Mouse (Mus musculus): Measurements from ENCODE around the gene Ptbp3. TPM values are rescaled to one million over a fixed set of nuclear protein-coding genes. Genes with fewer than 3 reads are reported as not detected.
"Not testable (repeated sequence)": the region's sequence is repeated elsewhere in the genome, so short reads cannot be mapped to it uniquely, and the experiment has no call there.

Ptbp3 gene
- total RNA-seq (2017), result 230 and 244 TPM in 2 replicates

DNA sequence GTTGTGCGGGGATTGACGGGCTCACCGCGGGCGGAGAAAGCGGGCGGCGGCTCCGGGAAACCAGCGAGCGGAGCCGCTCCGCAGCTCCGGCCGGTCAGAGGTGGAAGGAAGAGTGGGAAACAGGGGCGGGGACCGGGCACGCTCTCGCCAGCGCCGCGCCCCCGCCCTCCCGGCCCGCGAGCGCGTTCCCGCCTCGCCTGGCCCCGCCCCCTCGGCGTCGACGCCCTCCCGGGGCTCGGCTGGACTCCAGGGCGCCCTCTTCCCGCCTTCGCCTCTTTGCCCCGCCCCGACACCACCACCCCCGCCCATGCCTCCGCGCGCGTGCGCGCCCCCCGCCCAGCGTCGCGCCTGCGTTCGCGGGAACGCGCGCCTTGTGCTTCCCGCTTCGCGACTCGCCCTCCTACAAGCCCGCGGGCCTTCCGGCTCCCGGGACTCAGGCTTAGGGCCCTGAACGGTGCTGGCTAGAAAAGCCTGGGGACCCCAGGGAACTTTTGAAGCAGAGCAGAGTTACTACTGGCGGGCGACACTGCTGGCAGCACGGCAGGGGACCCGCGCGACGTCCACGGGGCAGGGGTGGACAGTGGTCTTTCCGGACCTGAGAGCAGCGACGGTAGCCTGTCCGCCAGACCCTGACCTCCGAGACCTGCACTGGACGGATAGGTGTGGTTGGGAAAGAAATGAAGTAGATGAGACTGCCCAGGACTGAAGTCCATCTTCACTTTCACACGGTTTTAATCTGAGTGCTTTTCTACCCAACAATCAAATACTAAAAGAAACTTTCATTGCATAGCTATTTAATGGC, at the start of gene Ptbp3:
TSS of gene Ptbp3 (minus strand) at position 190 of the 802 bp plus-strand sequence.
- ATAC-seq (replicated peaks; ENCODE audit: low read depth, poor library complexity, severe bottlenecking), result peak; percentile 66

DNA sequence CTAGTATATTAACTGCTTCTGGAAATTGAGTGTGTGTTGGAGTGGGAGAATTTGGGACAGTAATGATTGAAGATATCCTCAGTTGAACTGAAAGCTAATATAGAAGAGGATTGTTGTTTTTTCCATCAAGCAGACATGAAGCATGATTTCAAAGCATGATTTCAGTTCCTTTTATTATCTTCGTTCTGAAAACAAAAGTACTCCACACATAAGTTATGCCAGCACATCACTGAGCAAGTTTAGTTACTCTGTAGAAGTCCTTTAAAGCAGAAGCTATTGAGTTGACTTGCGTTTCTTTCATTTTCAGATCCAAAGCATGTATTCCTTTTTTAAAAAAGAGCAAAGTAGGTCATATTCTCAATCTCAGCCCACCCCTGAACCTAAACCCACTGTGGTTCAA, 47.4 kb upstream of the Ptbp3 start:
- 0 out of 2 replicates have a peak, but pooled peaks have one; percentile 27 for ATAC-seq (replicated peaks; ENCODE audit: low read depth, poor library complexity, severe bottlenecking)

DNA sequence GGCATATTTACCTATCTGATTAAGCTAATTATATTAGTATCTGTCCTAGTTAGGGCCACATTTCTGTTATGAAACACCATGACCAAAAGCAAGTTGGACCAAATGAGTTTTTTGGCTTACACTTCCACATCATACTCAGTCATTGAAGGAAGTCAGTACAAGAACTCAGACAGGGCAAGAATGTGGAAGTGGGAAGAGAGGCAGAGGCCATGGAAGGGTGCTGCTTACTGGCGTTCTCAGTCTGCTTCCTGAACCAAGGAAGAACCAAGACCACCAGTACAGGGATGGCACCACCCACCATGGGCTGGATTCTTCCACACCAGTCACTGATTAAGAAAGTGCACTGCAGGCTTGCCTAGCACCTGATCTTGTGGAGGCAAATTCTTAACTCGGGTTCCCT, 45.5 kb upstream of the Ptbp3 start:
- ATAC-seq (replicated peaks; ENCODE audit: low read depth, poor library complexity, severe bottlenecking), result peak; percentile 65

DNA sequence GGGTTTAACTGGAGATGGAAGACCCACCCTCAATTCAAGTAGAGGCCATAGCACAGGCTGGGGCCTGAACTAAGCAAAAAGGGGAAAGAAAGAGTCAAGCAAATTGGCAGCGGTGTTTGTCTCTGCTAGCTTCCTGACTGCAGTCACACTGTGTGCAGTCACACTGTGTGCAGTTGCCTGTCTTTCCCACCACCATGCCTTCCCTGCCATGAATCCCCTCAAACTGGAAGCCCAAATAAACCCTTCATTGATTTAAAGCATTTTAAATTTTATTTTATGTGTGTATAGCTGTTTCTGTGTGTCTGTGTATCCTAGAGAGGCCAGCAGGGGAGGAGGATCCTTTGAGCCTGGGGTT, 38.7 kb upstream of the Ptbp3 start:
- no peak for ATAC-seq (replicated peaks; ENCODE audit: low read depth, poor library complexity, severe bottlenecking)

DNA sequence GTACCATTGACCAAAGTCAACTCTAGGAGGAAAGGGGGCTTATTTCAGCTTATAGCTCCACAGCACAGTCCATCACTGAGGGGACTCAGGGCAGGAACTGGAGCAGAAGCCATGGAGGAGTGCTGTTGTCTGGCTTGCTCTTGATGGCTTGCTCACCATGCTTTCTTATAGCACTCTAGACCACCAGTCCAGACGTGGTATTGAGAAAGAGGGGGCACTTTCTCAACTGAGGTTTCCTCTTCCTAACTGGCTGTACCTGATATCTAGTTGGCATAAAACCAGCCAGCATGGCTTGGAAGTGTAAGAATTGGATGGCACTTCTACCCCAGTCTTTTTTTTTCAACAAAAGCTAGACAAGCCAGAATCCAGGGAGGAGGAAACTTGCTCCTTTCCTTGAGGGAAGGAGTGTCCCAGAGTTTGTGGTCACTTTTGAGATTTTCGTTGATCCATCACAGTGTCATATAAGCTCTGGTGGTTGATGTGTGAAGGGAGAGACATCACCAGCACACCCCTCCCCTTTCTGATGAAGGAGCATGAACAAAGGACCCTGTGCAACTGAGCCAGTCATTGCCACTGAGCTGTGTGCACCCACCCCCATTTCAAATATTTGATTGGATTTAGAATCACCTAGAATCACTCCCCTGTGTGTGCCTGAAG, 38.2 kb upstream of the Ptbp3 start:
- ATAC-seq (replicated peaks; ENCODE audit: low read depth, poor library complexity, severe bottlenecking), result peak; percentile 63

DNA sequence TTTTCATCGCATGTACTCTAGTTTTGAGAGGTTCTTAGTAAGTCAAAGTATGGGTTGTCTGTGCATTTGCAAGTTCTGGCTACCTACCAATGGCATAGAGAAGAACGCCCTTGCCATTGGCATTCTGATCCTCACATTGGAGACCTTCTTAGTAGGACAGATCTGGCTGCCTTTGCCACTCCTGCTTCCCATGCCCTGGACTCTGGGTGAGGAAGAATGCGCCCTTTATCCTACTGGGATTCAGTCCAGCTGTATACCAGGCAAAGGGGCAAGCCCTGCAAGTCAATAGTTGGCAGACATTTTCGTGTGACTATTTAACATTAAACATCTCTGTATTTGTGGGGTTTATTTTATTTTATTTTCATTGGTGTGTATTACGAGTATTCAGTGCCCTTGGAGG, 35.9 kb upstream of the Ptbp3 start:
- ATAC-seq (replicated peaks; ENCODE audit: low read depth, poor library complexity, severe bottlenecking), result no peak

DNA sequence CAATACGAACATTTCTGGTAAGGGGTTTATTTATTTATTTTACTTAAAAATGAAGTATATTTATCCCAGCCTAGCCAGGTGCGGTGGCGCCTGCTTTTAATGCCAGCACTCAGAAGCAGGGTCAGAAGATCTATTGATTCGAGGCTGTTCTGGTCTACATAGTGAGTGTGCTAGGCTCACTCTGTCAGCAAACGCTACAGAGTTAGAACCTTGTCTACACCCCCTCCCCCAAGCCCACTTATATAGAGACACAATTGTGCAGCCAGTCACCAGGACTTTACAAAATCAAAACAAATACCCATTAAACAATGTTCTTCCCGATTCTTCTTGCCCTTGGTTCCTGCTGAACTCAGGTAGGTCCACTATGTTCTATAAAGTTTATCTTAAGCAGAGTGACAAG, 33.0 kb upstream of the Ptbp3 start:
- ATAC-seq (replicated peaks; ENCODE audit: low read depth, poor library complexity, severe bottlenecking), result no peak

DNA sequence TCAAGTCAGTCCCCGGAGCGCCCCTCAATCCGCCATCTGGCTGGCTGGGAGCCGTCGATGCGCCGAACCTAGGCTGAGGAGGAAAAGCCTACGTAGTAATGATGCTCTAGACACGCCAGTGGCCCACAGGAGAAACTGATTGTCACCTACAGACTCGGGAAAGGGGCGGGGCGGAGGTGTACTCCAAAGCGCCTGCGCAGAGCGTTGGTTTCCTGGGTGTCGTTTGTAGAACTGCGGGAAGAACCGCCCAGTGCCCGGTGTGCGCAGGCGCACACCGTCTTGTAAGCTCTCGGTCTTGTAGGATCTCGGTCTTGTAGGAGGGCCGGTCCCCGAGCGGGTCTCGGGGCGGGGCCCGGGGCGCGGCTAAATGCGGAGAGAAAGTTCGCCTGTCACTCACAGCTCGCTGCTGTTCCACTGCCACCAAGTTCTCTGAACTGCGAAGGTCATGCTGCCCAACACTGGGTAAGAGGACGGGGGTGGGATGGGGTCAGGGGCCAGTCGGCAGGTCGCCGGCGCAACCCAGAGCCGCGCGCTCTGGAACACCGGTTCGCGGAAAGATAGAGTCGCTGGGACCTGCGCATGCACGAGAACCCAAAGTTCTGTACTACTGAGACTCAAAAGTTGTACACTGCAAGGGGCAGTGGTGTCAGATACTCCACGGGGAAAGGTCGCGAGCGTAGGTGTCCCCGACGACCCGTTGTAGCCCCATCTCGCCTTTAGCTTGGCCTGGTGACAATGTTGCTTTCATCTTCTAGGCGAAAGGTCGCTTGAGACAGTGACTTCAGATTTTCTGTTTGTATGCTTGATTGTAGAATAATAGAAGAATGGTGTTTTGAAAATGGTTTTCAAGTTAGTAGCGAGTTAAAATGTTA, 32.4 kb upstream of the Ptbp3 start, which contains the start of gene Hsdl2:
TSS of gene Hsdl2 (plus strand) at position 250 of the 872 bp plus-strand sequence.
- ATAC-seq (replicated peaks; ENCODE audit: low read depth, poor library complexity, severe bottlenecking), result peak; percentile 93

DNA sequence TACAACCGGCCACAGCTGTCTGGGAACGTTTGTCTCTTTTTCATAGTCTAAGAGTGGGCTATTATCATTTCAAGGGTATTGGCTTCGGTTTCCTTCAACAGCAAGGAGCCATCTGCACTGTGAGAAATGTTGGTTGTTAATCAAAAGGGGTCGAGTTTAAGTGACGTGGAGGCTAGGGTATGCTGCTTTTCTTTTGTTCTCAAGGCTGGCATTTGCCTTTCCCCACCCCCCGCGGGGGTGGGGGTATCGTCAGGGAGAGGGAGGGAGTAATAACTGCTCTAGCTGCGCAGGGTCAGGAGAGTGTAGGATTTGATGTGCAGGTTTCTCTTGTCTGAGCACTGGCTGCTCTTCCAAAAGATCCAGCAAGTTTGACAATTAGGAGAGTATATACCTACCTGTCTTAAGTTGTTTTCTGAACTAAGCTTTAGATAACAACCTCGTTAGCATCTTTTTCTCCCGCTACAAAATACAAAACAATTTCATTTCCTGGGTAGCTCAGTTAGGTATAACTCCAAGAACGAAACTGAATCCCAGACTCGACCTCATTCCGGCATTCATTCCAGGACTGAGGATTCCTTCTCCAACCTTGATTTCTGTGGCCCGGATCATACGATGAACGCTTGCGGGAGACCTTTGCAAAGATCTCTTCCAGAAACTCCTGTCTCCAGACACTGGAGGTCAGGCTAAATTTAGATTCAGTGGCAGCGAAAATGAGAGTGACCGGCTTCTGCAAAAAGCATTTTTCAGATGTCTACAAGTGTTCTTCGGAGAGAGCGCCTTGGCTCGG, 31.5 kb upstream of the Ptbp3 start:
- ATAC-seq (replicated peaks; ENCODE audit: low read depth, poor library complexity, severe bottlenecking), result peak; percentile 34

DNA sequence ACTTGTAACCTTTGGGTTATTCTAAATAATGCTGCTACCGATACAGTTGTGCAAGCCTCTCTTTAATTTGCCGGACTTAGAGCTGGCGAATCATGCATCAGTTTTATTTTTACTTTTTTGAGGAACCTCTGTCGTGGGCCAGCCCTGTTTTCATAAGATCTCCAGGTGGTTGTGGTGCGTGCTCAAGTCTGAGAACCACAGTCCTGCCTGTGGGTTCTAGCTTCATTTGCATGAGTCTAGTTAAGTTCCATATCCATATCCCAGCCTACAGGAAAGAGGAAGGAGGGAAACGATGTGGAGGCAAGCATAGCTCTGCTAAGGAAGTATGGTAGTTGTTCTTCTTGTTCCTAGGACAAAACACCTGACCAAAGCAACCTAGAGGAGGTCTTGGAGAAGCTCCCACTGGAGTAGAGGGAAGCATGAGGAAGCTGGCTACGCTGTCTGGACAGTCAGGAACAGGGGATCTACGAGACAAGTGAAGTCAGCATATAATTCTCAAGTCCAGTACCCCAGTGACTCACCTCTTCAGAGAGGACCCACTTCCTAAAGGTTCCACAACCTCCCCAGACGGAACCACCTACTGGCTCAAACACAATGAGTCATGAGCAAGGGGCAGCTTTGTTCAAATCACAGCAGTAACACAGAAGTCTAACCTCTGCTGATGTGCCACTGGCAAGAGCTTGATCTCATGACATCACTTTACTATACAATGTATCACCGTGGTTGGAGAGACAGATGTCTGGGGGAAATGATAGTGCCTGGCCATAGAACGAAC, 26.2 kb upstream of the Ptbp3 start:
- ATAC-seq (replicated peaks; ENCODE audit: low read depth, poor library complexity, severe bottlenecking), result peak; percentile 81

DNA sequence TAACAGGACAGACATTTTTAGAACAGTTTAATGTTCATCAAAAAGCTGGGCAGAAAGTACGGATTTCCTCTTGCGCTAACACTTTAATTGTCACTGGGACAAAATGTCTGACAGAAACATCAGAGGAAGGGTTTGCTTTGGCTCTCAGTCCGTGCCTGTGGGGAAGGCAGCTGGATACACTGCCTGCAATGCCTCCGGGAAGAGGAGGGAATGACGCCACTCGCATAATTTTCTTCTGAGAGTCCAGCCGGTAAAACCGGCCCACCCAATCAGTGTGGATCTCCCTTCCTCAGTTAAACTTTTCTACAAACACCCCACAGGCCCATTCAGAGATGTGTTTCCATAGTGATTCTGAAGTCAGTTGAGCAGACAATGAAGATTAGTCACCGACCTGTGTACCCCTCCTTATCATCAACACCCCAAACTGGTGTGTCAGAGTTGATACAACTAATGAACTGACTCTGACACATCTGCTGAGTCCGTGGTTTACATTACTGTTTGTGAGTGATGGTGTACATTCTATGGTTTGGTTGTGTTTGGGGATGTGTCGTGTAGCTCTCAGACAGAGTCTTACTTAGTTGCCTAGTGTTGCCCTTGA, 23.5 kb upstream of the Ptbp3 start:
- ATAC-seq (replicated peaks; ENCODE audit: low read depth, poor library complexity, severe bottlenecking), result peak; percentile 49; the same call in 1 of the 2 replicates

DNA sequence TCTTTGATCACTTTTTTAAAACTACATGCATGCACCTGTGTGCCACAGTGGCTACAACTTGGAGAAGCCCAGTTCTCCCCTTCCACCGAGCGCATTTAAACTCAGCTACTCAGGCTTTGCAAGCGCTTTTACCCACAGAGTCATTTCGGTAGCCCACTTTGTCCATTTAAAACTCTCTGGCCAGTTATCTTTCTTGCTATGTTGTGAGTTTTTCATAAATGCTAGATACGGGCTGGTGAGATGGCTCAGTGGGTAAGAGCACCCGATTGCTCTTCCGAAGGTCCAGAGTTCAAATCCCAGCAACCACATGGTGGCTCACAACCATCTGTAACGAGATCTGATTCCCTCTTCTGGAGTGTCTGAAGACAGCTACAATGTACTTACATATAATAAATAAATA, 21.4 kb upstream of the Ptbp3 start:
- ATAC-seq (replicated peaks; ENCODE audit: low read depth, poor library complexity, severe bottlenecking), result not testable (repeated sequence)

DNA sequence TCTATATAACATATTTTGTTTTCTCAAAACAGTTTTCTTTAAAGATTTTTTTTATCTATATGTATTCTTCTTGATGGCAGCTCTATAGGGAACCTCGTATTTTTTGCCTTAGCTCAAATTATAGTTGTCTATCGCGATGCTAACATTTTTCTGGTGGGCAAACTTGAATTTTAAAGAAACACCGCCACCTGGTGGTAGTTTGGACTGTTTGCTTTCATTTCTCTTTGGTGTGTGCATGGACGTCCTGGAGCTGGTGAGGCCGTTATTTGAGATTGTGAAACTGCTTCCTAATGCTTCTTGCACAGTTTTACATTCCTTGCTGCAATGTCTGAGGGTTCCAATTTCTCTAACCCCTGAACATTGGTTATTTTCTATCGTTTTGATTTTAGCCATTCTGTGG, 20.4 kb upstream of the Ptbp3 start:
- ATAC-seq (replicated peaks; ENCODE audit: low read depth, poor library complexity, severe bottlenecking), result peak; percentile 66

DNA sequence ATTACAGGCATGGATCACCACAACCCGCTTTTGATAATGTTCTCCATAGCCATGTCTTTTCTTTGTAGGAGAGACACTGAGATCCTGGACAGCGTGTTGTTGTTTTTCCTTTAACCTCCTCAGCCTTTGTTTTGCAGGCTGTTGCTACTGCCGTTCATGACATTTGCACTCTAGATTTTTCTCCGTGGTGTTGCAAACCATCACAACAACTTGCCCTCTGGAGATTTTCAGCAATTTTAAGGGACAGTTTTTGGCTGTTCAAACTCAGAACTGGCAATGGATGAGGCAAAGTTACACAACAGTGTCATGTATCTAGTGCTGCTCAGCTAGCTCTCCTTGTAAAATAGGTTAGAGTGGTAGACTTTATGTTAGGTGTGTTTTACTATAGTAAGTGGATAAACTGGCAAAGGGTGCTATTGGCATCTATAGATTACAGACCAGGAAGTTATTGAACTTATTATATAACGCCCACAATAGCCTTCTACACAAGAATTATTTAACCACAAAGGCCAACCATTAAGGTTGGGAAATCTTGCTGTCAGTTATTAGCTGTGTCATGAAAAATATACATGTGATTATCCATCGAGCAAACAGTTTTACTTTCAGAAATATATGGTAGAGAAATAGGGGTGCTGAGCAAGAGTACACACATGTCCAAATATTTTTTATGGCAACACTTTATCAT, 18.6 kb upstream of the Ptbp3 start:
- no peak for ATAC-seq (replicated peaks; ENCODE audit: low read depth, poor library complexity, severe bottlenecking)

DNA sequence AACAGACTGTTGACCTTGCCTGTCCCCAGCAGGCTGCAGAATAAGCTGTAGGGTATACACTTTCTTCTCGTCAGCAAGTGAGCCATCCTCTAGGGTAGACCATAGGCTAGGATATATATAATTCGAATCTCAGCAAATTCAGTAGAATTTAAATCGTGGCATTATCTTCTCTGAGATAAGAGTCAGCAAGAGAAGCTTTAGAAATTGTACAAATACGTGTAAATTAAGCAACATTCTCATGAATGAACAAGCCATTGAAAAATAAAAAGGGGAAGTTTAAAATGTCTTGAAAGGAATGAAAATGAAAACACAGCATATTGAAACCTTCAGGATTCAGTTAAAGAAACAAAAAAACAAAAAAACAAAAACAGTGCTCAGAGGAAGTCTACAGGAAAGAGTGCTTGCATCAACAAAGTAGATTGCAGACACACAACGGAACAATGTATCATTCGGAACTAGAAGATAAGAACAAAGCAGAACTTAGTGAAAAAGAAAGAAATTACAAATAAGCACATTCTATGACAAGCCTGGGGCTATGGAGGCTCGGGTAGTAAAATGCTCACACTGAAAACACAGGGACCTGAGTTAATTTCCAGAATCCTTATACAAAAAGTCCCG, 16.5 kb upstream of the Ptbp3 start:
- ATAC-seq (replicated peaks; ENCODE audit: low read depth, poor library complexity, severe bottlenecking), result peak; percentile 67

DNA sequence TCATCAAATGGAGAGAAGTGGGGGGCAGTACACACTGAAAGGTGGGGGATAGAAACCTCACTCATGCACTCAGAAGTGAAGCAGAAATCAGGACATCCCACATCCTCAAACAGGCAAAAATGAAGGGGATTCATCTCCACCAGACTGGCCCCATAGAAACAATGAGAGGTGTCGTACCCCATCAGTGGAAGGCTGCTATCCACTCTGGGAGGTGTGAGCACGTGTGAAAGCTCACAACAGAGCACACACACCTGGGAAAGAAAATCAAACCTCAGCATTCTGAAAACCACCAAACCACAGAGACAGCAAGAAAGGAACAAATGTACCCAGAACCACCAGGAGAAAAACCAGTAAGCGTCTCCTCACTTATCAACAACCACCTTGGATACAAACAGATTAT, 15.0 kb upstream of the Ptbp3 start:
- ATAC-seq (replicated peaks; ENCODE audit: low read depth, poor library complexity, severe bottlenecking), result no peak

DNA sequence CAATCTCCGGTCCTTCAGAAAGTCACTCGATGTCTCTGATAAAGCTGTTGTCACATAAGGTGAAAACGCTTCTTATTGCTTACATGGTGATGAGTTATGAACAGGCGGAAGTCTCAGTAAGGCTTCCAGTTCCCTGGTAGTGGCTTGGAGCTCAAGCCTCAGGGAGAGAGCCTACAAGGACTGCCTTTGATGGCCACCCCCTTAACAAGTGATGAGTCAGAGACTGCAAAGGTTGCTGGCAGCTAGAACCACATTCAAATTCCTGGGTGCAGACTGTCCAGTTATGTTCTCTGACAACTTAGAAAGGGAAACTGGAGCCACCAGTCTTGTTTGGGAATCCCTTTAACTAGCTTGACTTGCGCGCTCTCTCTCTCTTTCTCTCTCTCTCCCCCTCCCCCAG, 11.0 kb upstream of the Ptbp3 start:
- no peak for ATAC-seq (replicated peaks; ENCODE audit: low read depth, poor library complexity, severe bottlenecking)
